In the genomic region with DNA sequence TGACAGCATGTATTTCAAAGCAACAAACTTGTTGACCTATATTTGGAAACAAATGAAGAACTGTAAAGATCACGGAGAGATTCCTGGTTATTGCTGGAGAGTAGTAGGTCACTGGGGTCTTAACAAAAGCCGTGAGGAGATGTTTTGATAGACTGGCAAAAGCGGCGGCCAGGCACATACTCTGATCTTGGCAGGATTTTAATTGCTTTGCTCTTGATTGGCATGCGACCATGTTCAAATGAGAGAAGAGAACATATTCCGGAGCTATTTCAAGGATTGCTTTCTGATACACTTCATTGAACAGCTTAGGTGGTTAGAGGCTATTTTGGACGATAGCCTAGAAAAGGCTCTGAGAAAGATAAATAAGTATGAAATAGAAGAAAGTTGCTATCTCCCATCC, we compare ENCODE assay signal across 20 mouse cellular contexts.
DNase-seq lines count a peak whose midpoint lies in the region; ATAC-seq lines count a peak whose summit lies in the region.
"Had no signal": no experiment of that assay in that cellular context is flagged by ENCODE, and none has a peak within 500 bp of the region (broad histone marks: within the 10 kb centered on the region; RNA-seq: fewer than 3 reads in every experiment).

No protein-coding gene starts in this region.

- H3K4me3 ChIP-seq in hindbrain, embryonic 16.5 days (ENCODE audit: low read length), result no peak overlapping the region
- no peak overlapping the region for H3K4me3 ChIP-seq in hindbrain, embryonic 11.5 days (ENCODE audit: low read depth, low read length)
- H3K4me3 ChIP-seq: embryonic facial prominence, embryonic 15.5 days; gastrocnemius, adult 2 months; heart, embryonic 13.5 days; left cerebral cortex, adult 2 months had no signal

- no peaks in the 10 kb centered on the region for H3K9me3 ChIP-seq in hindbrain, embryonic 16.5 days (ENCODE audit: control insufficient read depth, low read length)
- no peaks in the 10 kb centered on the region for H3K9me3 ChIP-seq in hindbrain, embryonic 11.5 days (ENCODE audit: control insufficient read depth, low read length)
- H3K9me3 ChIP-seq: embryonic facial prominence, embryonic 15.5 days; heart, embryonic 13.5 days had no signal

- WGBS in hindbrain, embryonic 16.5 days, result 47% methylated on average over 7 of the region's 7 CpGs
- 88% methylated on average over 7 of the region's 7 CpGs for WGBS in hindbrain, embryonic 11.5 days

- peak; percentile 64; the same call in 1 of the 2 replicates for ATAC-seq in hindbrain, embryonic 16.5 days
- ATAC-seq in hindbrain, embryonic 11.5 days (ENCODE audit: low FRiP score), result no peak
- ATAC-seq: inflammation-experienced regulatory T-cells, adult 6 months; midbrain, embryonic 16.5 days had no signal

- no peak overlapping the region for H3K9ac ChIP-seq in hindbrain, embryonic 16.5 days (ENCODE audit: low read depth, low read length)
- H3K9ac ChIP-seq in hindbrain, embryonic 11.5 days (ENCODE audit: low read depth, low read length), result no peak overlapping the region
- H3K9ac ChIP-seq: embryonic facial prominence, embryonic 15.5 days; heart, embryonic 13.5 days had no signal

- H3K4me2 ChIP-seq in hindbrain, embryonic 16.5 days (ENCODE audit: low read length), result no peak overlapping the region
- H3K4me2 ChIP-seq in hindbrain, embryonic 11.5 days (replicated peaks; ENCODE audit: low read depth, low read length), result no peak overlapping the region
- H3K4me2 ChIP-seq: embryonic facial prominence, embryonic 15.5 days; heart, embryonic 13.5 days; liver, embryonic 11.5 days had no signal

- peak; percentile 8 to 18 for DNase-seq in cerebellum, postnatal 25 days
- no peak for DNase-seq in cerebellum, postnatal 36 days
- no peak for DNase-seq in hindbrain, embryonic 11.5 days (ENCODE audit: low spot score)
- DNase-seq in Muller cell, postnatal 12 days (ENCODE audit: inconsistent ontology term), result peak; percentile 62
- peak; percentile 56 for DNase-seq in fat pad, adult 2 months (ENCODE audit: extremely low read depth, low read depth, low spot score)
- DNase-seq in frontal cortex, postnatal 36 days (ENCODE audit: low spot score in 2 of 2), result no peak
- DNase-seq: B cell, adult 2 months; gastrocnemius, adult 2 months; kidney, adult 2 months; kidney, postnatal 25 days; lung, adult 18-20 months; lung, postnatal 14 days had no signal

- no peaks in the 10 kb centered on the region for H3K36me3 ChIP-seq in hindbrain, embryonic 16.5 days (ENCODE audit: control insufficient read depth, insufficient read depth, low read length)
- H3K36me3 ChIP-seq in hindbrain, embryonic 11.5 days (ENCODE audit: control insufficient read depth, insufficient read depth, low read length), result no peaks in the 10 kb centered on the region
- H3K36me3 ChIP-seq: embryonic facial prominence, embryonic 15.5 days; heart, embryonic 13.5 days had no signal

- no peak overlapping the region for H3K27ac ChIP-seq in hindbrain, embryonic 16.5 days (ENCODE audit: low read depth, low read length)
- no peak overlapping the region for H3K27ac ChIP-seq in hindbrain, embryonic 11.5 days (ENCODE audit: low read depth, low read length)
- H3K27ac ChIP-seq: embryonic facial prominence, embryonic 15.5 days; gastrocnemius, adult 2 months; heart, embryonic 13.5 days; left cerebral cortex, adult 2 months; stomach, postnatal 0 days had no signal

- H3K27me3 ChIP-seq in hindbrain, embryonic 16.5 days (replicated peaks; ENCODE audit: control insufficient read depth, insufficient read depth, low read length), result no peaks in the 10 kb centered on the region
- H3K27me3 ChIP-seq in hindbrain, embryonic 11.5 days (ENCODE audit: control insufficient read depth, insufficient read depth, low read length), result no peaks in the 10 kb centered on the region
- H3K27me3 ChIP-seq: embryonic facial prominence, embryonic 15.5 days; heart, embryonic 13.5 days had no signal

- H3K4me1 ChIP-seq in hindbrain, embryonic 16.5 days (ENCODE audit: control insufficient read depth, insufficient read depth, low read depth, low read length), result no peaks in the 10 kb centered on the region
- no peaks in the 10 kb centered on the region for H3K4me1 ChIP-seq in hindbrain, embryonic 11.5 days (replicated peaks; ENCODE audit: control insufficient read depth, insufficient read depth, low read length)
- H3K4me1 ChIP-seq: embryonic facial prominence, embryonic 15.5 days; heart, embryonic 13.5 days had no signal

Comparison
In these comparisons a context has a peak if more than half of its experiments do, and no peak if none do; other contexts are left out.
1. DNase-seq: peak in cerebellum, postnatal 25 days (2 of 2), Muller cell, postnatal 12 days (single experiment) and fat pad, adult 2 months (single experiment); none in cerebellum, postnatal 36 days (0 of 2), hindbrain, embryonic 11.5 days (single experiment) and frontal cortex, postnatal 36 days (0 of 2).